Mouse (Mus musculus) forebrain, embryonic 16.5 days (tissue): ENCODE results near the gene Scrg1. TPM values are rescaled to one million over a fixed set of nuclear protein-coding genes. Genes with fewer than 3 reads are reported as not detected.

Source experiments
- ATAC-seq: fragments of 200-750 bp; cut with Nextera tagmentation; 2 replicates; pipeline ENCODE4 v1.8.0; 2017; ENCODE audit warnings: mild to moderate bottlenecking, moderate library complexity
- H3K27ac ChIP-seq: fragments of 300-500 bp; sonication (generic); 2 replicates; pipeline ENCODE4 v1.5.1; 2014; ENCODE audit warnings: low read length, control low read depth
- H3K27me3 ChIP-seq: fragments of 300-500 bp; sonication (generic); replicated peaks from 2 replicates; pipeline ENCODE4 v1.6.1; 2014; ENCODE audit warnings: low read length; ENCODE audit not compliant: control insufficient read depth, insufficient read depth
- H3K36me3 ChIP-seq: fragments of 300-500 bp; sonication (generic); 2 replicates; pipeline ENCODE4 v1.6.1; 2014; ENCODE audit not compliant: control insufficient read depth, insufficient read depth
- H3K4me1 ChIP-seq: fragments of 300-500 bp; sonication (generic); replicated peaks from 2 replicates; pipeline ENCODE4 v1.6.1; 2014; ENCODE audit warnings: low read length; ENCODE audit not compliant: control insufficient read depth, insufficient read depth
- H3K4me2 ChIP-seq: fragments of 300-500 bp; sonication (generic); 2 replicates; pipeline ENCODE4 v1.6.1; 2014; ENCODE audit warnings: mild to moderate bottlenecking, low read length, control low read depth
- H3K4me3 ChIP-seq: fragments of 300-500 bp; sonication (generic); replicated peaks from 2 replicates; pipeline ENCODE4 v1.5.1; 2014; ENCODE audit warnings: mild to moderate bottlenecking, low read length, control low read depth
- H3K9ac ChIP-seq: fragments of 300-500 bp; sonication (generic); replicated peaks from 2 replicates; pipeline ENCODE4 v1.6.1; 2014; ENCODE audit warnings: low read depth, low read length, control low read depth
- H3K9me3 ChIP-seq: fragments of 300-500 bp; sonication (generic); 2 replicates; pipeline ENCODE4 v1.6.1; 2016; ENCODE audit warnings: low read length; ENCODE audit not compliant: control insufficient read depth
- WGBS: fragments of 180-500 bp; shearing (Covaris S2); extraction: QIAGEN DNeasy Blood & Tissue Kit; methylation state at CpG from one replicate; pipeline ENCODE4 v1.1.7; 2014; 5-methylcytosine and 5-hydroxymethylcytosine counted together
- polyA plus RNA-seq: library from polyadenylated mRNA; unstranded; fragments of >200 nt; fragmentation: Nextera tagmentation; extraction: Ambion mirVana; gene quantifications from 2 replicates; pipeline ENCODE4 v1.2.1, GENCODE M21; 2015

Gene Scrg1
- 14.7 and 20.2 TPM in 2 replicates for polyA plus RNA-seq

GRCm38 (mm10) chr8:57455765-57456164, at the start of gene Scrg1:
Gene Scrg1, plus strand, starts transcription at chr8:57455923.
- no peak within 1 kb of the TSS for H3K4me3 ChIP-seq
- WGBS: 67% methylated on average over 3 of the region's 3 CpGs
- ATAC-seq: peak; percentile 68
- H3K9ac ChIP-seq: no peak within 1 kb of the TSS
- no peaks in the 10 kb centered on the region for H3K36me3 ChIP-seq
- H3K27me3 ChIP-seq: no peaks in the 10 kb centered on the region
- no peaks in the 10 kb centered on the region for H3K9me3 ChIP-seq
- H3K4me2 ChIP-seq: peak within 1 kb of the TSS; percentile 20
- peaks cover 11% of the 10 kb centered on the region for H3K4me1 ChIP-seq
- peak within 1 kb of the TSS; percentile 49 for H3K27ac ChIP-seq

- H3K4me2 ChIP-seq: no peak overlapping the region
- no peak overlapping the region for H3K4me3 ChIP-seq
- no peak for ATAC-seq
- H3K9me3 ChIP-seq: no peaks in the 10 kb centered on the region
- WGBS: 90% methylated on average over 4 of the region's 4 CpGs
- H3K4me1 ChIP-seq: peaks cover 14% of the 10 kb centered on the region
- H3K27me3 ChIP-seq: 0 out of 2 replicates have a peak, but pooled peaks cover 2% of the 10 kb centered on the region
- H3K27ac ChIP-seq: no peak overlapping the region
- no peak overlapping the region for H3K9ac ChIP-seq
- H3K36me3 ChIP-seq: no peaks in the 10 kb centered on the region
Measured at GRCm38 (mm10) chr8:57406366-57406765, 49.4 kb upstream of the Scrg1 start.

- H3K4me3 ChIP-seq: no peak overlapping the region
- H3K36me3 ChIP-seq: no peaks in the 10 kb centered on the region
- no peak overlapping the region for H3K9ac ChIP-seq
- peaks cover 14% of the 10 kb centered on the region for H3K4me1 ChIP-seq
- ATAC-seq: no peak
- no peaks in the 10 kb centered on the region for H3K9me3 ChIP-seq
- no peak overlapping the region for H3K4me2 ChIP-seq
- 36% methylated on average over 2 of the region's 2 CpGs for WGBS
- 0 out of 2 replicates have a peak, but pooled peaks cover 2% of the 10 kb centered on the region for H3K27me3 ChIP-seq
- no peak overlapping the region for H3K27ac ChIP-seq
Measured at GRCm38 (mm10) chr8:57409333-57409732, 46.4 kb upstream of the Scrg1 start.

GRCm38 (mm10) chr8:57409779-57410472, 45.8 kb upstream of the Scrg1 start:
- Histone ChIP-seq H3K4me1 (peaks cover 14% of the 10 kb centered on the region), H3K9ac (0 out of 2 replicates have a peak overlapping the region, but pooled peaks have one; percentile 2), H3K9me3 (no peaks in the 10 kb centered on the region), H3K27ac (no peak overlapping the region; the same call in 1 of the 2 replicates), H3K4me3 (peak overlapping the region; percentile 11), H3K36me3 (no peaks in the 10 kb centered on the region), H3K27me3 (0 out of 2 replicates have a peak, but pooled peaks cover 2% of the 10 kb centered on the region), H3K4me2 (peak overlapping the region; percentile 50)
- WGBS: 12% methylated on average over 15 of the region's 15 CpGs
- peak; percentile 43 for ATAC-seq

GRCm38 (mm10) chr8:57410473-57410863, 45.3 kb upstream of the Scrg1 start:
- Histone ChIP-seq H3K9ac (0 out of 2 replicates have a peak overlapping the region, but pooled peaks have one; percentile 2), H3K4me1 (peaks cover 14% of the 10 kb centered on the region), H3K36me3 (no peaks in the 10 kb centered on the region), H3K4me3 (peak overlapping the region; percentile 11), H3K27ac (no peak overlapping the region; the same call in 1 of the 2 replicates), H3K4me2 (peak overlapping the region; percentile 50), H3K9me3 (no peaks in the 10 kb centered on the region), H3K27me3 (0 out of 2 replicates have a peak, but pooled peaks cover 2% of the 10 kb centered on the region)
- WGBS: 0% methylated on average over 16 of the region's 16 CpGs
- ATAC-seq: peak; percentile 88

GRCm38 (mm10) chr8:57411366-57411765, 44.4 kb upstream of the Scrg1 start:
- Histone ChIP-seq H3K27me3 (0 out of 2 replicates have a peak, but pooled peaks cover 2% of the 10 kb centered on the region), H3K4me1 (peaks cover 14% of the 10 kb centered on the region), H3K27ac (no peak overlapping the region), H3K36me3 (no peaks in the 10 kb centered on the region), H3K9ac (no peak overlapping the region), H3K4me3 (no peak overlapping the region), H3K4me2 (no peak overlapping the region), H3K9me3 (no peaks in the 10 kb centered on the region)
- no peak for ATAC-seq
- 81% methylated on average over 6 of the region's 6 CpGs for WGBS

- no peak for ATAC-seq
- Histone ChIP-seq H3K9me3 (no peaks in the 10 kb centered on the region), H3K27me3 (no peaks in the 10 kb centered on the region), H3K27ac (no peak overlapping the region), H3K9ac (no peak overlapping the region), H3K4me1 (no peaks in the 10 kb centered on the region), H3K4me2 (no peak overlapping the region), H3K4me3 (no peak overlapping the region), H3K36me3 (no peaks in the 10 kb centered on the region)
- 96% methylated on average over 5 of the region's 5 CpGs for WGBS
Measured at GRCm38 (mm10) chr8:57416827-57417226, 38.9 kb upstream of the Scrg1 start.

GRCm38 (mm10) chr8:57426074-57426473, 29.6 kb upstream of the Scrg1 start:
- Histone ChIP-seq H3K27ac (no peak overlapping the region), H3K9ac (no peak overlapping the region), H3K27me3 (peaks cover 4% of the 10 kb centered on the region; the same call in 1 of the 2 replicates), H3K4me1 (no peaks in the 10 kb centered on the region), H3K36me3 (no peaks in the 10 kb centered on the region), H3K4me3 (no peak overlapping the region), H3K9me3 (no peaks in the 10 kb centered on the region), H3K4me2 (no peak overlapping the region)
- ATAC-seq: no peak
- 13% methylated on average over 3 of the region's 3 CpGs for WGBS

GRCm38 (mm10) chr8:57427581-57428366, 27.9 kb upstream of the Scrg1 start:
- Histone ChIP-seq H3K27ac (no peak overlapping the region), H3K36me3 (no peaks in the 10 kb centered on the region), H3K9ac (no peak overlapping the region), H3K4me2 (no peak overlapping the region), H3K27me3 (peaks cover 4% of the 10 kb centered on the region; the same call in 1 of the 2 replicates), H3K9me3 (no peaks in the 10 kb centered on the region), H3K4me3 (no peak overlapping the region), H3K4me1 (no peaks in the 10 kb centered on the region)
- ATAC-seq: no peak
- WGBS: 75% methylated on average over 18 of the region's 18 CpGs
